Mouse (Mus musculus) thymus, adult 2 months (tissue): Measurements from ENCODE around the gene Ano3.

Experiments
- CTCF ChIP-seq: fragments of 200-500 bp; IDR thresholded peaks from 2 replicates; pipeline ENCODE4 v1.5.1; 2012; ENCODE audit warnings: mild to moderate bottlenecking, control low read depth, low read length, moderate library complexity, borderline replicate concordance; ENCODE audit not compliant: control insufficient read depth, poor library complexity, insufficient read depth; ENCODE audit errors: extremely low read depth
- POLR2A ChIP-seq: fragments of 200-500 bp; IDR thresholded peaks from 2 replicates; pipeline ENCODE4 v1.6.1; 2012; ENCODE audit warnings: mild to moderate bottlenecking, low read length, control low read depth, moderate library complexity; ENCODE audit not compliant: control insufficient read depth, poor library complexity, insufficient read depth; ENCODE audit errors: extremely low read depth

GRCm38 (mm10) chr2:110950432-110950803 is 305 bp downstream of the Ano3 start:
- TF ChIP-seq CTCF (no peak), POLR2A (no peak)
